Mouse (Mus musculus) liver, adult 2 months (tissue): Measurements from ENCODE around the gene Mnd1. TPM values are rescaled to one million over a fixed set of nuclear protein-coding genes. Genes with fewer than 3 reads are reported as not detected.

Experiments used
- DNase-seq: peaks from one replicate; pipeline ENCODE4 v3.0.0-alpha.2; 2011; ENCODE audit warnings: low read depth, low spot score; ENCODE audit errors: extremely low read depth
- H3K27ac ChIP-seq: fragments of 200-500 bp; replicated peaks from 2 replicates; pipeline ENCODE4 v1.5.1; 2012; ENCODE audit warnings: low read depth, mild to moderate bottlenecking, control low read depth, inconsistent platforms, low read length; ENCODE audit not compliant: insufficient read depth
- H3K27me3 ChIP-seq: fragments of 200-500 bp; 2 replicates; pipeline ENCODE4 v1.6.1; 2012; ENCODE audit warnings: mild to moderate bottlenecking, moderate library complexity, low read length, inconsistent platforms; ENCODE audit not compliant: control insufficient read depth, insufficient read depth
- H3K36me3 ChIP-seq: fragments of 200-500 bp; 2 replicates; pipeline ENCODE4 v1.6.1; 2012; ENCODE audit warnings: low read length, inconsistent platforms; ENCODE audit not compliant: control insufficient read depth, insufficient read depth
- H3K4me1 ChIP-seq: fragments of 200-500 bp; 2 replicates; pipeline ENCODE4 v1.6.1; 2011; ENCODE audit warnings: low read length; ENCODE audit not compliant: control insufficient read depth, insufficient read depth
- H3K4me3 ChIP-seq: fragments of 200-500 bp; 2 replicates; pipeline ENCODE4 v1.5.1; 2011; ENCODE audit warnings: low read depth, mild to moderate bottlenecking, control low read depth, low read length, moderate library complexity; ENCODE audit not compliant: insufficient read depth
- H3K79me2 ChIP-seq: fragments of 200-500 bp; 2 replicates; pipeline ENCODE4 v1.6.1; 2012; ENCODE audit warnings: inconsistent platforms, mild to moderate bottlenecking, low read length, moderate library complexity; ENCODE audit not compliant: control insufficient read depth, insufficient read depth
- H3K9ac ChIP-seq: fragments of 200-500 bp; 2 replicates; pipeline ENCODE4 v1.6.1; 2012; ENCODE audit warnings: low read depth, mild to moderate bottlenecking, control low read depth, inconsistent platforms, low read length
- CTCF ChIP-seq: fragments of 200-500 bp; IDR thresholded peaks from 2 replicates; pipeline ENCODE4 v1.5.1; 2011; ENCODE audit warnings: low read depth, low read length, control low read depth
- POLR2A ChIP-seq: fragments of 200-500 bp; IDR thresholded peaks from 2 replicates; pipeline ENCODE4 v1.6.1; 2011; ENCODE audit warnings: low read length, control low read depth; ENCODE audit not compliant: insufficient read depth; ENCODE audit errors: extremely low read depth
- WGBS: fragments of 180-500 bp; shearing (Covaris S2); methylation state at CpG from one replicate; pipeline ENCODE4 v1.1.7; 2018; 5-methylcytosine and 5-hydroxymethylcytosine counted together
- polyA plus RNA-seq: library from polyadenylated mRNA; depleted of rRNA; stranded (reverse); fragments of >200 nt; gene quantifications from 2 replicates; pipeline ENCODE4 v1.2.3, GENCODE M21; 2012
- total RNA-seq: library from RNA; depleted of rRNA; stranded (reverse); fragments of >200 nt; gene quantifications from 2 replicates; pipeline ENCODE4 v1.2.3, GENCODE M21; 2014

The Mnd1 gene
- total and polyA plus RNA-seq, 2 experiments = 0.84 to 7.5 TPM

DNA sequence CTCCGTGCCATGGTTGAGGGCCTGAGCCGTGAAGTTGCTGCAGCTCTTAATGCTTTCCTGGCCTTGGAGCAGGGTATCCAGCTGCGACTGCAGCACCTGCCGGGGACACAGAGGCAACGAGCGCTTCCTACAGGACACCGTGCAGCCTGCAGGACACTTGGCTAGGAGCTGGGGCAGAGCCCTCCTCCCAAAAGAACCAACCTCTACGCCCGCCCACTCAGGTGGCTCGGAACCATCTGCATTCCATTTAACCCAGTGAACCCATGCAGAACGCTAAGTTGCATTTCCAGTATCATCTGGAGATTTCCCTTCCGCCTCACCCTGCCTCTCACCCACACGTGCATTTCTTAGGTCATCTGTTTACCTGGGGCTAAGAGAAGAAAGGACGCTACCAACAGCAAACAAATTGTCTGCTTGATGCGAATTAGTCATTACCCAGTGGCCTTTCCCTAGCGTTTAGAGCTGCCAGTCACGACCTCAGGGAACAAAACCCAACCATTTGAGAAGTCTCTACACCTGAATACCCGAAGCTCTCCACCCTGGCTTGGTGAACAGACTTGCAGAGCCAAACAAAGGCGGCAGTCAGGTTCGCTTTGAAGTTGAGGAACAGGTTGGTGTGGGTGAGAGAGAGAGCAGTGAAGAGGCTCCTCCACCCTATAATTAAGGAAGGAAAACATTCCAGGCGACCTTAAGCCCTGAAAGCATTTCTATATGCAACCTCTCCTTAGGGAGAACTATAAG, 35.7 kb upstream of the Mnd1 start:
- Histone ChIP-seq H3K27ac (no peak overlapping the region), H3K27me3 (no peaks in the 10 kb centered on the region), H3K9ac (no peak overlapping the region), H3K36me3 (peaks cover 4% of the 10 kb centered on the region; the same call in 1 of the 2 replicates), H3K4me1 (no peaks in the 10 kb centered on the region), H3K4me3 (no peak overlapping the region), H3K79me2 (no peaks in the 10 kb centered on the region; the same call in 1 of the 2 replicates)
- WGBS = 87% methylated on average over 21 of the region's 21 CpGs
- no peak for TF ChIP-seq CTCF
- TF ChIP-seq POLR2A = no peak
- DNase-seq = no peak

DNA sequence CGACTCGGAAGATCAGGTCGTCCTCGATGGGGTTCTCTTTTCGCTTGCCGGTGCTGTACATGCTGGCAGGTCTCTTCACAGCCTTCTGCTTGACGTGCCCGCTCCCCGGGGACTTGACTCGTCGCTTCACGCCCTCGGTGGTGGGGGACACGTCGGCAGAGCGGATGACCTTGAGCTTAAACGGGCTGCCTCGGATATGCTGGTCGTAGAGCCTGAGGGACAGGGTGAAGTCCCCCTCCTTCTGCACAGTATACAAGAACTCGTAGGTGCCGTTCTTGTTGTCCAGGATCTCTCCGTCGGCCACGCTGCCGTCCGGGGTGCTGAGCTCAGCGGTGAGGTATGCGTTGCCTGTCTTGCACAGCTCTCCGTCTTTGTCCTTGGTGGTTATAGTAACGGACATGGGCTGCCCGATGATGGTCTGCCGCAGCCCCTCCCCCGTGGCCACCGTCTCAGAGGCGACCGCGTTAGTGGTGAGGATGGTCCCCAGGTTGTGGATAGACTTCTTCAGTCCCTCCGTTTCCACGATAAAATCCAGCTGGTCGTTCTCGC, 35.0 kb upstream of the Mnd1 start:
- Histone ChIP-seq H3K27ac (no peak overlapping the region), H3K36me3 (peaks cover 4% of the 10 kb centered on the region; the same call in 1 of the 2 replicates), H3K79me2 (no peaks in the 10 kb centered on the region; the same call in 1 of the 2 replicates), H3K4me1 (no peaks in the 10 kb centered on the region), H3K4me3 (peak overlapping the region; percentile 46), H3K9ac (no peak overlapping the region), H3K27me3 (no peaks in the 10 kb centered on the region)
- 62% methylated on average over 41 of the region's 41 CpGs for WGBS
- TF ChIP-seq CTCF = no peak
- TF ChIP-seq POLR2A = no peak
- no peak for DNase-seq

DNA sequence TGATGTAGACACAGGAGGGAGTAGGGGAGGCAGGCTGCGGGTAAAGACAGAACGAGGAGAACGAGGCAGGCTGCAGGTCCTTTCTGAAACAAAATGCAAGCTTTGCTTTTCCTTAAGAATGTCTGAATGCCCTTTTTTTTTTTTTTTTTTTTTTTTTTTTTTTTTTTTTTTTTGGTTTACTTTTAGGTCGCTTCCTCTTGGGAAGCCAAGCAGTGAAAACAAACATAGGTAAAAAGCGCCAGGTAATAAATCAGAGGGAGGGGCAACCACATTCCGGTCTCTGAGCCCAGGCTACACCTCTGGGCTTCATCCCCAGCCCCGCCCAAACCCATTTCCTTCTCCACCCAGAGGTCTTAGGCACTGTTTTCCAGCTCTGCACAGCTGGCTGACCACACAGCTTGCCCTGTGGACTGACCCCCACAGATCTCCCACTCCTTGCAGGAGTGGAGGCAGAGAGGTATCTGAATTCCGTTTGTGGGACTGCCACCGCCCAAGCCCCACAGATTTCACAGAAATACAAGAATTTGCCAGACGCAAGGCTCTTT, 34.1 kb upstream of the Mnd1 start:
- 69% methylated on average over 10 of the region's 10 CpGs for WGBS
- Histone ChIP-seq H3K9ac (no peak overlapping the region), H3K27ac (no peak overlapping the region), H3K36me3 (peaks cover 4% of the 10 kb centered on the region; the same call in 1 of the 2 replicates), H3K27me3 (no peaks in the 10 kb centered on the region), H3K4me1 (no peaks in the 10 kb centered on the region), H3K79me2 (no peaks in the 10 kb centered on the region; the same call in 1 of the 2 replicates), H3K4me3 (no peak overlapping the region)
- no peak for DNase-seq
- no peak for TF ChIP-seq CTCF

DNA sequence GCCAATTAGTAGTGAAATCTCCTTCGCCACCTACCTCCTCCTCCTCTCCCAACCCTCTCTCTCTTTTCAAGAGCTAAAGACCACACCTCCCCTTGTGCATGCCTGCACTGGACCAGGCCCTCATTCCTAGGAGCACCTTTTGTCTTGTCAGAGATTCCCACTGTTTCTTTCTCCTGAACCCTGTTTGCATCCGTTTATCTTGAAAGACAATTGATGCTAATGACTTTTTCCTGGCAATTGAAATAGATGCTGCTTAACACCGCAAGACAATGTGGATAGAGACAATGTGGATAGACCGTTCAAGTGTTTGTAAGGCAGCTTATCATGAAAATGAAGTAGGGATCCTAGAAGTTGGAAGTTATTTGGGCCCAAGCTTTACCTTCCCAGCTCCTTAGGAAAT, 26.1 kb upstream of the Mnd1 start:
- no peaks in the 10 kb centered on the region for H3K36me3 ChIP-seq
- no peak overlapping the region for H3K27ac ChIP-seq
- WGBS = 88% methylated on average over 4 of the region's 4 CpGs
- H3K4me3 ChIP-seq = no peak overlapping the region
- peaks cover 5% of the 10 kb centered on the region for H3K4me1 ChIP-seq
- no peaks in the 10 kb centered on the region; the same call in 1 of the 2 replicates for H3K79me2 ChIP-seq
- no peaks in the 10 kb centered on the region for H3K27me3 ChIP-seq
- H3K9ac ChIP-seq = no peak overlapping the region
- no peak for DNase-seq
- TF ChIP-seq CTCF = no peak
- TF ChIP-seq POLR2A = no peak

DNA sequence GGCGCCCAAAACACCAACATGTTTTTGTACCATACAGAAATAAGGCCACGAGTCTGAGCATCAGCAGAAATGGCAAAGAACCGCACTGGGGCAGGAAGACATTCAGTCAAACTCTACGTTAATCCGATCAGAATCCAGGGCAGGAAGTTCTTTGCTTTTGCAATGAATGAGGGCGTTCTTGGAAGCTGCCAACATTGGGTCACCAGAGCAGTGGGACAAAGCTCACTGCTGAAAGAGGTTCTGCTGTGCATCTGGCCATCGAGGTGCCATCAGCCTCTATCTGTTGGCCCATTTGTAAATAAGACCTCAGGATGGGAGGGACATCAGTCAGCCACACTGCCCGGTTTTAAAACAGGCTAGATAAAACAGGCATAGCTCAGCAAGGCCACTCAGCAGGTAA, 25.5 kb upstream of the Mnd1 start:
- Histone ChIP-seq H3K4me1 (peaks cover 5% of the 10 kb centered on the region), H3K9ac (no peak overlapping the region), H3K36me3 (no peaks in the 10 kb centered on the region), H3K27ac (no peak overlapping the region), H3K4me3 (no peak overlapping the region), H3K27me3 (no peaks in the 10 kb centered on the region), H3K79me2 (no peaks in the 10 kb centered on the region)
- peak; percentile 94 for DNase-seq
- TF ChIP-seq POLR2A (no peak), CTCF (no peak)
- WGBS = 15% methylated on average over 8 of the region's 8 CpGs

DNA sequence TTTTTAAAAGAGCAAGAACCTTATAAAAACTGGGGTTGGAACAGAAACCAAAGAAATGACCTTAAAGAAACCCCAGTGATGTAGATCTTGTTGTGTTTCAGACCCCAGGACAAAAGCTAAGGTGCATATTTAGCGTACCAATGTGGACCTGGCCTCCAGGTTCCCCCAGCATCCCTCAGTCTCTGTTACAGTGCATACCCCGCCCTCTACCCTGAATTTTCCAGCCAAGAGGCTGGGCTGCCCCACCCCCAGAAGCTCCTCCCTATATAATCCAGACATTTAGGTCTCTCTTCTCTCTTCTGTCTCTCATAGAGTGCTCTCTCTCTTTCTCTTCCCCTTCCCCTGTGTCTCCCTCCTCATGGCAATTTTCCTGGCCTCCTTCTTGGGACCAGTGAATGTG, 24.7 kb upstream of the Mnd1 start:
- Histone ChIP-seq H3K79me2 (no peaks in the 10 kb centered on the region), H3K36me3 (no peaks in the 10 kb centered on the region), H3K4me3 (no peak overlapping the region), H3K4me1 (peaks cover 5% of the 10 kb centered on the region), H3K27me3 (no peaks in the 10 kb centered on the region), H3K9ac (no peak overlapping the region), H3K27ac (no peak overlapping the region)
- WGBS = 94% methylated on average over 2 of the region's 2 CpGs
- DNase-seq = no peak
- TF ChIP-seq CTCF = no peak
- TF ChIP-seq POLR2A = no peak
